Mouse (Mus musculus): Measurements from ENCODE around the gene Tert. TPM values are rescaled to one million over a fixed set of nuclear protein-coding genes. Genes with fewer than 3 reads are reported as not detected.
A peak's percentile ranks its signal among the peaks of the same experiment; 100 is the strongest.

Tert gene
- polyA plus RNA-seq, 1 experiment, result 0.46 TPM

DNA sequence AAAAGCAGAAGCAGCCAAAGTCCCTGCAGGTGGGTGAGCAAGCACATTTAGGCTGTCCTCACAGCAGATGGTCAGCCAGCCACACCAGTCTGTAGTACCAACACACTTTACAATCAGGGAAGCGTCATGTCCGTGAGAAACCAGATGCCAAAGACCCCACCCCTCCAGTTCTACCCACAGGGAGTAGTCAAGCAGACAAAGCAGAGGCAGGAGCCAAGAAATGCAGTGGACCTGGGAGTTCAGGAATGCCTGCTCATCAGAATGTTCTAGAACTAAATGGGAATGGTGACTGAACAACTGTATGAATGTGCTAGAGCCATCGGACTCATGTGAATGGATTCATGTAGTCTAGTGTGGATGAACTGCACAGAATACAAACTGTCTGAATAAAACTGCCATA, 60.9 kb downstream of the Tert start:
- Histone ChIP-seq H3K79me3 (ENCODE audit: low read depth) (no peaks in the 10 kb centered on the region), H3K4me3 (ENCODE audit: insufficient read depth, poor library complexity, severe bottlenecking) (no peak overlapping the region), H3K36me3 (ENCODE audit: control insufficient read depth, insufficient read depth) (no peaks in the 10 kb centered on the region), H3K79me2 (ENCODE audit: control insufficient read depth, insufficient read depth) (no peaks in the 10 kb centered on the region), H3K27me3 (ENCODE audit: control insufficient read depth, insufficient read depth, insufficient read length) (peaks cover 4% of the 10 kb centered on the region), H3ac (ENCODE audit: control insufficient read depth, insufficient read length, low read depth) (no peak overlapping the region)
- TF ChIP-seq MYOG (IDR thresholded peaks at IDR 0.05; ENCODE audit: control insufficient read depth, extremely low read depth, insufficient read length), result no peak
- no peak for TF ChIP-seq MAX (IDR thresholded peaks at IDR 0.05)

DNA sequence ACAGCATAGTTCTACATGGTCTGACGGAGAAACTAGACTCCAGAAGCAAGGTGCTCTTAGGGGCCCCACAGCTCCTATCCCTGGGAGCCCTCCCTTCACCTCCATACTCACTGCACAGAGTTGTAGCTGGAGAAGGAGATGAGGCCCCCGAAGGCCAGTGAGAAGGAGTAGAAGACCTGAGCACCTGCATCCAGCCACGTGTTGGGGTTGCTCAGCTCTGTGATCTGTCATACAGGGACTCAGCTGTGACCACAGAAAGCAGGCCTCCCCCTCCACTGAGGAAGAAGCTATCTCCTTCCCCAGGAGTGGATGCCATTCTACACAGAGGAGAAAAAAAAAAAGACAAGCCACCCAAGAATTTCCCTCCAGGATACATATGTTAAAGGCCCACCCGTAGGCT, 62.2 kb downstream of the Tert start:
- no peaks in the 10 kb centered on the region for H3K36me3 ChIP-seq (ENCODE audit: control insufficient read depth, insufficient read depth)
- TF ChIP-seq FOSL1 (IDR thresholded peaks at IDR 0.05; ENCODE audit: insufficient read depth, low read length, poor library complexity, severe bottlenecking) (no peak), MYOD1 (IDR thresholded peaks at IDR 0.05; ENCODE audit: control insufficient read depth, insufficient read length, low read depth) (no peak), MAX (IDR thresholded peaks at IDR 0.05) (no peak), USF1 (IDR thresholded peaks at IDR 0.05; ENCODE audit: low read depth) (no peak), CEBPB (IDR thresholded peaks at IDR 0.05; ENCODE audit: low read depth) (no peak), MYOG (IDR thresholded peaks at IDR 0.05; ENCODE audit: control insufficient read depth, extremely low read depth, insufficient read length) (no peak), CTCF (IDR thresholded peaks at IDR 0.05; ENCODE audit: control insufficient read depth, insufficient read depth, insufficient read length) (no peak)
- no peaks in the 10 kb centered on the region for H3K79me2 ChIP-seq (ENCODE audit: control insufficient read depth, insufficient read depth)
- no peaks in the 10 kb centered on the region for H3K79me3 ChIP-seq (ENCODE audit: low read depth)
- peaks cover 4% of the 10 kb centered on the region for H3K27me3 ChIP-seq (ENCODE audit: control insufficient read depth, insufficient read depth, insufficient read length)
- H3K4me3 ChIP-seq (ENCODE audit: insufficient read depth, poor library complexity, severe bottlenecking), result no peak overlapping the region
- no peak overlapping the region for H3ac ChIP-seq (ENCODE audit: control insufficient read depth, insufficient read length, low read depth)

- peaks cover 4% of the 10 kb centered on the region for H3K27me3 ChIP-seq (ENCODE audit: control insufficient read depth, insufficient read depth, insufficient read length)
- H3K36me3 ChIP-seq (ENCODE audit: control insufficient read depth, insufficient read depth), result no peaks in the 10 kb centered on the region
- H3ac ChIP-seq (ENCODE audit: control insufficient read depth, insufficient read length, low read depth), result no peak overlapping the region
- no peaks in the 10 kb centered on the region for H3K79me3 ChIP-seq (ENCODE audit: low read depth)
- H3K79me2 ChIP-seq (ENCODE audit: control insufficient read depth, insufficient read depth), result no peaks in the 10 kb centered on the region
- H3K4me3 ChIP-seq (ENCODE audit: insufficient read depth, poor library complexity, severe bottlenecking), result no peak overlapping the region
- no peak for TF ChIP-seq USF1 (IDR thresholded peaks at IDR 0.05; ENCODE audit: low read depth)
- TF ChIP-seq MYOD1 (IDR thresholded peaks at IDR 0.05; ENCODE audit: control insufficient read depth, insufficient read length, low read depth), result no peak
- peak; percentile 6 for TF ChIP-seq CTCF (IDR thresholded peaks at IDR 0.05; ENCODE audit: control insufficient read depth, insufficient read depth, insufficient read length)
- no peak for TF ChIP-seq FOSL1 (IDR thresholded peaks at IDR 0.05; ENCODE audit: insufficient read depth, low read length, poor library complexity, severe bottlenecking)
- no peak for TF ChIP-seq MAX (IDR thresholded peaks at IDR 0.05)
- no peak for TF ChIP-seq CEBPB (IDR thresholded peaks at IDR 0.05; ENCODE audit: low read depth)
These were observed 65.6 kb downstream of the Tert start for GRCm38 (mm10) chr13:73692249-73692868.

- Histone ChIP-seq H3K36me3 (ENCODE audit: control insufficient read depth, insufficient read depth) (no peaks in the 10 kb centered on the region), H3K4me3 (ENCODE audit: insufficient read depth, poor library complexity, severe bottlenecking) (no peak overlapping the region), H3K79me2 (ENCODE audit: control insufficient read depth, insufficient read depth) (no peaks in the 10 kb centered on the region), H3K79me3 (ENCODE audit: low read depth) (no peaks in the 10 kb centered on the region), H3K27me3 (ENCODE audit: control insufficient read depth, insufficient read depth, insufficient read length) (peaks cover 4% of the 10 kb centered on the region), H3ac (ENCODE audit: control insufficient read depth, insufficient read length, low read depth) (no peak overlapping the region)
- TF ChIP-seq MYOD1 (IDR thresholded peaks at IDR 0.05; ENCODE audit: control insufficient read depth, insufficient read length, low read depth), result no peak
These were observed 66.6 kb downstream of the Tert start for GRCm38 (mm10) chr13:73693333-73693732.

DNA sequence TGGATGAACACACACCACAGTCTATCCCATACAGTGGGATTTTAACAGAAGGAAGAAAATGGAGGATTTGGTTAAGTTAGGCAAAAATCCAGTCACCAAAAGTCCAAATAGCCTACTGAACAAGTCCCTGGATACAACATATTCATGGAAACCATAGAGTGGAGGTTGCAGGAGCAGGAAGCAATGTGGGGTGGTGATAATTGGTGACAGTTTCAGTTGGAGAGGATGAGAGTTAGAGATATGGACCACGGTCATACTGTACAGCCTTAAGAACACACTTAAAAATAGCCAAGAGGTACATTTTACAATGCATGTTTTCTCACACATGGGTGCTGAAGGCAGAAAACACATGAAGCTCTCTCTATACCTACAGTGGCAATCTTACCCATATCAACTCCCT, 68.3 kb downstream of the Tert start:
- TF ChIP-seq FOSL1 (IDR thresholded peaks at IDR 0.05; ENCODE audit: insufficient read depth, low read length, poor library complexity, severe bottlenecking) (no peak), MYOG (IDR thresholded peaks at IDR 0.05; ENCODE audit: control insufficient read depth, extremely low read depth, insufficient read length) (no peak)
- Histone ChIP-seq H3K36me3 (ENCODE audit: control insufficient read depth, insufficient read depth) (no peaks in the 10 kb centered on the region), H3K79me2 (ENCODE audit: control insufficient read depth, insufficient read depth) (no peaks in the 10 kb centered on the region), H3K4me3 (ENCODE audit: insufficient read depth, poor library complexity, severe bottlenecking) (no peak overlapping the region), H3K27me3 (ENCODE audit: control insufficient read depth, insufficient read depth, insufficient read length) (peaks cover 10% of the 10 kb centered on the region), H3K79me3 (ENCODE audit: low read depth) (no peaks in the 10 kb centered on the region), H3ac (ENCODE audit: control insufficient read depth, insufficient read length, low read depth) (no peak overlapping the region)

DNA sequence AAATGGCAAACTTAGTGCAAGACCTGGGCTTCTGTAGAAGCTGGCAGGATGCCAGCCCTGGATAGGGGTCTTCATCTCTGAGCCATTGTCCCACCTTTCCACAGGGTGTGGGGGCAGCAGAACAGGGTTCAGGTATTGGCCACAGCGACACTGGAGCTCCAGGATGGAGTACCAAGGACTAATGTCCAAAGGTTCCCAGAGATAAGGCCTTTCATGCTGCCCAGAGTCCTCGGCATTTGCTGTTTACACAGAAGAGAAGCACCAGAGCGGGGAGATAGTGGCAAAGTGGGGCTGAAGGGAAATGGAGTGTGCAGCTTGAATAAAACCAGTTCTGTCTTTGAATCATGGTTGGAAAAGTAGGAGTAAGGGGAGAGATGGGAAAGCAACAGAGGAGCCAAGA, 69.8 kb downstream of the Tert start:
- TF ChIP-seq MYOG (IDR thresholded peaks at IDR 0.05; ENCODE audit: control insufficient read depth, extremely low read depth, insufficient read length), result no peak
- no peak for TF ChIP-seq CEBPB (IDR thresholded peaks at IDR 0.05; ENCODE audit: low read depth)
- TF ChIP-seq FOSL1 (IDR thresholded peaks at IDR 0.05; ENCODE audit: insufficient read depth, low read length, poor library complexity, severe bottlenecking), result no peak
- no peak for TF ChIP-seq MYOD1 (IDR thresholded peaks at IDR 0.05; ENCODE audit: control insufficient read depth, insufficient read length, low read depth)
- TF ChIP-seq USF1 (IDR thresholded peaks at IDR 0.05; ENCODE audit: low read depth), result no peak
- no peak for TF ChIP-seq CTCF (IDR thresholded peaks at IDR 0.05; ENCODE audit: control insufficient read depth, insufficient read depth, insufficient read length)
- TF ChIP-seq MAX (IDR thresholded peaks at IDR 0.05), result no peak
- Histone ChIP-seq H3K27me3 (ENCODE audit: control insufficient read depth, insufficient read depth, insufficient read length) (peaks cover 18% of the 10 kb centered on the region), H3K36me3 (ENCODE audit: control insufficient read depth, insufficient read depth) (no peaks in the 10 kb centered on the region), H3K79me2 (ENCODE audit: control insufficient read depth, insufficient read depth) (no peaks in the 10 kb centered on the region), H3K79me3 (ENCODE audit: low read depth) (no peaks in the 10 kb centered on the region), H3K4me3 (ENCODE audit: insufficient read depth, poor library complexity, severe bottlenecking) (no peak overlapping the region), H3ac (ENCODE audit: control insufficient read depth, insufficient read length, low read depth) (no peak overlapping the region)

Other genes with a start within 250 kb of the Tert start
- 22.5 TPM for gene Lpcat1, start 159.7 kb upstream of the Tert start, polyA plus RNA-seq (2012; fragmentation: generic; extraction: Trizol)
- gene Slc6a3, start 90.2 kb upstream of the Tert start, polyA plus RNA-seq (2012; fragmentation: generic; extraction: Trizol), result not detected
- gene Clptm1l, start 22.9 kb upstream of the Tert start, polyA plus RNA-seq (2012; fragmentation: generic; extraction: Trizol), result 131 TPM
- gene Slc6a18, start 51.1 kb downstream of the Tert start, polyA plus RNA-seq (2012; fragmentation: generic; extraction: Trizol), result not detected
- gene Slc6a19, start 78.0 kb downstream of the Tert start, polyA plus RNA-seq (2012; fragmentation: generic; extraction: Trizol), result not detected
- 28.7 TPM for gene Slc12a7, start 106.2 kb downstream of the Tert start, polyA plus RNA-seq (2012; fragmentation: generic; extraction: Trizol)
- gene Nkd2, start 220.7 kb downstream of the Tert start, polyA plus RNA-seq (2012; fragmentation: generic; extraction: Trizol), result 0.04 TPM